Mouse (Mus musculus) embryo, embryonic 11.5 days (tissue): ENCODE data around the gene Pik3c2b.

ENCODE experiments used
- DNase-seq: peaks from one replicate; pipeline ENCODE4 v3.0.0-alpha.2; 2012; ENCODE audit warnings: low read depth, low spot score

Gene Pik3c2b

DNA sequence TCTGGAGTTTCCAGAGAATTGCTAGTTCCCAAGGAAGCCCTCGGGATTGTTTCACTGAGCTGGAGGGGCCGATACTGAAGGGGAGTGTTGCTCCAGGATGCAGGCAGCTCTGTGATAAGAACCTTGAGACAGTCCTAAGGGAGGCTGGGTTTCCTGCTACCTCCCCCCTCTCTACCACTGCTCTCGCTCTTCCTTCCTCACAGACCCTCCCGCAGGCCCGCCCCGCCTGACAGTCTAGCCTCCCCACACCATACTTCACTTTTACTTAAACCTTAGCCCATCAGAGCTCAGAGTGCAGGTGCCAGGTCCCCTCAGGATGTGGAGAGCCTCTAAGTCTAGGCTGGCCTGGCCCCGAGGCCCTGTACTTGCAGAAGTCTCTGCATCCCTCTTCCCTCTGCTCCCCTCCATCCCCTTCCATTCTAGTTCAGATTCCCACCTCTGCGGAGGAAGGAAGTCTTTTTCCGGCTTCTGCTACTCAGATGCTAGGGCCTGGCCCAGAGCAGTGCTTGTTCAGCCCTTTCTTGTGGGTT lies 27.9 kb downstream of the Pik3c2b start:
- no peak for DNase-seq

DNA sequence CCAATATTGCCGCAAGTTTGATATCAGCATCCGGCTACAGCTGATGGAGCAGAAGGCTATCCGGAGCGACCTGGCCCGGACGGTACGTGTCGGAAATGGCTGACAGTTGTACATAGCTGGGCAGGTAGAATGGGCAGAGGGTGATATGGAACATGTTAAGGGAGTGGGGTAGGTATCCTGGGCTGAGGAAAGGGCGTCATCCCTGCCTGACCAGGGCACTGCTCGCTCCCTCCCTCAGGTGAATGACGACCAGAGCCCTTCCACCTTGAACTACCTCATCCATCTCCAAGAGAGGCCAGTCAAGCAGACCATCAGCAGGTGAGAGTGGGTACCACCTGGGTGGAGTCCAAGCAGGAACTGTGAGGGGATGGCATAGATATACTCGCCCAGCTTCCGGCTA lies 29.1 kb downstream of the Pik3c2b start:
- DNase-seq, result no peak

DNA sequence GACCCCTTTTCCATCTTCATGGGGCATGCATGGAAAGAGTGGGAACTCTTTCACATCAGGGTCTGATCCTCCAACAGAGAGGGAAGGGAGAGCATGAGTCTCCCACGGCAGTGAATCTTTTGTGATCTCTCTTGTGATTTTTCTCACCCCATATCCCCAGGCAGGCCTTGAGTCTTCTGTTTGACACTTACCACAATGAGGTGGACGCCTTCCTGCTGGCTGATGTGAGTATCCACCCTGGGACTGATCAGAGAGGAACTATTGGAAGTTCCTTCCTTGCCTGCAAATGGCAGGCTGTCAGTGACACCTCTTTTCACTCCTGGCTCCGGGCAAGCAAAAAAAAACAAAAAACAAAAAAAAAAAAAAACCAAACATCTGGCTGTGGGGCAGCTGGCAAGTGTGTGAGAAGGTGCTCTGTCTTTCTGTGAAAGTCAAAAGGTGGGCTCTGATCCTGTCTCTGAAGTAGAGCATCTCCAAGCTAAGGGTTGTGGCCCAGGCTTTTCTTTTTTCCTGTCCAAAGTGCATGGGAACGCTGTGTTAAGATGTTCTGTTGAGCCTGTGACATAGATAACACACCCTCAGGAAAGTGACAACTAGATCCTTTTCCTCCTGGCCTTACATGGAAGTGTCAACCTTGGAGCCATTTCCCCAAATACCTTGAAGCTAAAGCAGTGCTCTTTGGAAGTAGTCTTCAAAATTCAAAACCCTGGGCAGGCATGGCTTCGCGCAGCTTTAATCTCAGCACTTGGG lies 30.4 kb downstream of the Pik3c2b start:
- no peak for DNase-seq

DNA sequence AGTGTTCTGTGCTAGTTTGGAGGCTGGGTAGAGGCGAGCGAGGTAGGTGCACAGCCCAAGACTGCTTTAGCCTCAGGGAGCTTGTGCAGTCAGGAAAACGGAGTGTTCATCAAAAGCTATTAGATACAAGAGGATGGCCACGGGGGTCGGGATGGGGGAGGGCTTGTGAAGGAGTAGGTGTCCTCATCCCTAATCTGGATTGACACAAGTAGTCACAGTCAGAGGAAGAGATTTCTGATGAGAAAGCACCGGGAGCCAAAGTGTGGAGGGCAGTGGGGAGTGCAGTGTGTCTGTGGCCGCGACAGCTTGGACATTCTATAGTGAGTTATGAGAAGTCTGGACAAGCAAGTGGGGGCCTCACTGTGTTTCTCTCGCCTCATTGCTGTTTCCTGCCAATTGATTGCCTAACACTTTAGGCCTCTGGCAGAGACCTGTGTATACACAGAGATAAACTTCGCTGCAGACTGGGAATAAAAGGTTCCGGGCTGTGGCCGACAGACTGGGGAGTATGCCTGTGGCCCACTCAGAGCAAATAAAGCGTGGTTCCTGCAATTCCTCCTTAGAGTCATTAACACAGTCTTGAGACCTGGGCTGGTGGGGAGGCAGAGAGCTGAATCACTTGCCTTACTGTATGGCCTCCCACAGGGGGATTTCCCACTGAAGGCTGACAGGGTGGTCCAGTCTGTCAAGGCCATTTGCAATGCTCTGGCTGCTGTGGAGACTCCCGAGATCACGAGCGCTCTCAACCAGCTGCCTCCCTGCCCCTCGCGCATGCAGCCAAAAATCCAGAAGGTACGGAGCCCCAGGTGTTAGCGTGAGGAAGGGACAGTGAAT lies 31.4 kb downstream of the Pik3c2b start:
- no peak for DNase-seq

DNA sequence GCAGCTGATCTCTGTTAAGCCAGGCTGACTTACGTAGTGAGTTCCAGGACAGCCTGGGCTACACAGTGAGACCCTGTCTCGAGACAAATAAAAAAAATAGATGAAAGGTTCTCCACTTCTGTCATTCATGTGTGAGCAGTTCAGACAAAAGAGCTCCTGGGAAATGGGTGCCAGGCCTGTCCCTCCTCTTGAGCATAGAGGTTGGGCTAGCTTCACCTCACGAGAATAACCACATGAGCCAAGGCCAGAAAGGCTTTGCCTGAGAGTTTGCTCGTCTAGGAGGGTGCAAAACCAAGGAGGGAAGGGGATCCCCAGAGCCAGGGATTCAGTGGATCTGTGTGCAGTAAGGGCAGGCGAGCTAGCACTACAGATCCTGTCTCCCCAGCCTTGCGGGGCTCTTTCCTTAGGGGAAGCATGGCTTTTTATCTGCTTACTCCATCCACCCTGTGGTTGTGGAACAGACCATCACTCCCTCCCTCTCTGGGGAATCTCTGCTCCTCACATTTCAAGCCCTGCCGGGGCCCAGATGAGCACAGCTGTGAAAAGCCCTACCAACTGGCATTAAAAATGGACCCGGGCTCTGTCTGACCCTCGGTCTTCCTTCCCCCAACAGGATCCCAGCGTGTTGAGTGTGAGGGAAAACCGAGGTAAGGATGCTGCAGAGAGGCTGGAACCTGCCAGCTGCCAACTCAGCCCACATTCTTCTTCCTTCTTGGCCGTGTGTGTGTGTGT lies 32.3 kb downstream of the Pik3c2b start:
- no peak for DNase-seq

GRCm38 (mm10) chr1:133078338-133078727 lies 32.9 kb downstream of the Pik3c2b start:
- no peak for DNase-seq

GRCm38 (mm10) chr1:133079509-133079908 lies 34.0 kb downstream of the Pik3c2b start:
- DNase-seq, result no peak

DNA sequence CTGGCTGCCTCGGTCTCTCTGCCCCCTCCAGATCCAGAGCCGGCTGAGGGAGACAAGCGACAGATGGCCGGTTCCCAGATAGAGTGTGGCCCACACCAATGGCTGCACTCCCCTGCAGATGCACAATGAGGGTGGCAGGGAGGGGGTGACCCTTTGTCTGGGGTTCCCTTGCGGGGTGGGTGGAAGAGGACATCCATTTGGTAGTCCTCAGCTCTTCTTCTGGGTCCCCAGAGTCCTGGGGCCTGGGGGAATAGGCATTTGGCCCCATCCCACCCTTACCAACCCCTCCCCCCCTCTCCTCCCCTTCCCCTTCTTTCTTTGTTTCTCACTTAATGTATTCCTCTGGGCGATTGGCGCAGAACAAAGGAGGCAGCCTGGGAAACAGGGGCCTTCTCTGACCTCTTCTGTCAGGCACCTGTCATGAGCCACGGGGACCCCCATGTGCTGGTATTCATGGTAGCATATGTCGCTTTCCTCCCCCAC lies 34.7 kb downstream of the Pik3c2b start:
- no peak for DNase-seq

DNA sequence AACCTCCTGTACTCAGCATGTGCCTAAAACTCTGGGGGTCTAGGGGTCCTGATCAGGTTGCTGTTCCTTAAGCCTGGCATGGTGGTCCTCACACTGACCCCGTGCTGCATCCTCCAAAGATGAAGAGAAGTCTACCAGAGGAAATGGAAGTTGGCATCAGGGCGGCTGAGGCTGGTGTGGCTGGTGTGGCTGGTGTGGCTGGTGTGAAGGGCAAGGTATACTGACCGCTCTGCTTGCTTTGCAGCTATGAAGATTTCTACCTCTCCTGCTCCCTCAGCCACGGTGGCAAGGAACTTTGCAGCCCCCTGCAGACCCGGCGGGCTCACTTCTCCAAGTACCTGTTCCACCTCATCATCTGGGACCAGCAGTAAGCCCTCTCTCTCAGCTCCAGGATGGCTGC lies 35.2 kb downstream of the Pik3c2b start:
- no peak for DNase-seq

DNA sequence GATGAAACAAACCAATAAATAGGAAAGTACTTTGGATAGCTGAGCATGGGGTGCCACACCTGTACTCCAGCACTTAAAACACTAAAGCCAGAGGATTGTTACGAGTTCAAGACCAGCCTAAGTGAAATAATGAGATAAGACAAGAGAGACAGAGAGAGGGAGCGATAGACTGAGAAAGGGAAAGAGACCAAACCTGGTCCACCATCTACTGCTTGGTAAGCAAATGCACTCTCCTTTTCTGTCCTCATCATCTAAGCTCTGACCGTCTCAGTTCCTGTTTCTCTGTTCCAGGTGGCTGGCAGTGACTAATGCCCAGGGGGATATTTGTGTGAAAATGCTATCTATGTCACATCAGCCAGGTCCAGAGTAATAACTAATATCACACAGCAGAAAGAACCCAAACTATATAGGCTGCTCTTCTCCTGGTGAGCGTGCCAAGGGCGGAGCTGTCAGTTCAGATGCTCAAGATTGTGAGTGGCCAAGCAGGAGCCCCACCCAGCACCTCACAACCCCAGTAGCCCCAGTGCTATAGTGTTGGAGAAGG lies 37.6 kb downstream of the Pik3c2b start:
- DNase-seq, result no peak

- DNase-seq, result no peak
Observed at GRCm38 (mm10) chr1:133083942-133084625, 38.6 kb downstream of the Pik3c2b start.

- DNase-seq, result no peak
Observed at GRCm38 (mm10) chr1:133084708-133085416, 39.4 kb downstream of the Pik3c2b start.

DNA sequence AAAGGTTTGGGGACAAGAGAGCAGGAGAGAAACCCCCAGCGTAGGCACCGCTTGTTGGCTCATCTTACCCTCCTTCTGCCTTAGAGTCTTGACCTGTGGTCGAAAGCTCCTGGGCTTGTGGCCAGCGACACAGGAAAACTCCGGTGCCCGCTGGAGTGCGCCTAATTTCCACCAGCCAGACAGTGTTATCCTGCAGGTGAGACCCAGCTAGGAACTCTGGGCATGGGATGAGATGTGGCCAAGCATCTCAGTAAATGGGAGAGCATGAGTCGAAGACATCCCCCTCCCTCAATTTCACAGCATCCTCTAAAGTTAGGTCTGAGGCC lies 39.9 kb downstream of the Pik3c2b start:
- DNase-seq, result no peak

- no peak for DNase-seq
Observed at GRCm38 (mm10) chr1:133086804-133087203, 41.3 kb downstream of the Pik3c2b start.

DNA sequence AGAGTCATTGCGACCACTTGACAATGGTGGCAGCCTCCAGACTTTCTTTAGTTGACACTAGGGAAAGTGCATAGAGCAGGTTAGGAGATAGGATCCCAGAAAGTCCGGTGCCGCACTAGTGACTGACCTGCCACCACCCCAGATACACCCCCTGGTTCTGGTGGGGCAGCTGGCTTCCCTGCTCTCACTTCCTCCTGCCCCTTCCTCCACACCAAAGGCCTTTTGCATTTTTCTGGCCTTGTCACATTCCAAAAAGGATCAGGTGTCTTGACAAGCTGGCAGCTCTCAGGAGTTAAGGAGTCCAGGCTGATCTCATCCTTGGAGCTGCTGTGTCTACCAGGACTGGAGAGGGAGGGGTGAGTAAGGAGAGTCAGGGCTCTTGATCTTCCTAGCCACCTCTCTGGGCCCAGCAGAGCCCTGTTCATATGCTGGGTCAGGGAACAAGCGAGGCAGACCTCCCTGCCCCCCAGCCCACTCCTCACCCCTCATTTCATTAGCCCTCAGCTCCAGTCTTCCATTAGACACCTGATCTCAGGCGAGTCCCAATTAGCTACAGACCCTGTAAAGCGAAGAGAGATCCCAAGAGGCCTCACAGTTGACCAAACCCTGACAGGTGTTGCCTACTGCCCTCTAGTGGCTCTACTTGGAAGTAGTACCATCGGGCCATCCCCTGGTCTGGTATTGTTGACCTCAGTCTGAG lies 41.9 kb downstream of the Pik3c2b start:
- peak; percentile 59 for DNase-seq

GRCm38 (mm10) chr1:133088196-133088595 lies 42.7 kb downstream of the Pik3c2b start:
- no peak for DNase-seq

DNA sequence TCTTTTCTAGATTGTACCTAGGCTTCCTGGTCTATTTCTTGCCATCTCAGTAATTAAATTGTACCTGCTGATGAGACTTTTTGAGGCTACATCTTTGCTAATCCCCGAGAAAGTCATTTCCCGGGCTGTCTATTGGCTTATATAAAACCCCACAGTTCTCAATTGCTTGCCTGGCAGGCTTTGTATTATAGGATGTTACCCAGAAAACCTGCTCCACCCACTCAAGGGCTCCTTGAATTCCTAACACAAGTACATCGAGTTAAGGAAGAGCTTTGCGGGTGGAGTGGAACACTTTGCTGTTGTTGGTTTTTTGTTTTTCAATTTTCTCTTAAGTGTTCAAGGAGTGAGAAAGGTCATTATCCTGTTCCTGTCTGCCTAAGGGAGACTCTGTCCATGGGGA lies 43.9 kb downstream of the Pik3c2b start:
- DNase-seq, result no peak

- DNase-seq, result no peak
Observed at GRCm38 (mm10) chr1:133090641-133091040, 45.2 kb downstream of the Pik3c2b start.

GRCm38 (mm10) chr1:133091483-133091882 lies 46.0 kb downstream of the Pik3c2b start:
- no peak for DNase-seq

- DNase-seq, result no peak
Observed at GRCm38 (mm10) chr1:133093719-133094118, 48.3 kb downstream of the Pik3c2b start.
